Mouse (Mus musculus) midbrain, embryonic 13.5 days (tissue): ENCODE results near the gene Lrat. TPM values are rescaled to one million over a fixed set of nuclear protein-coding genes. Genes with fewer than 3 reads are reported as not detected.

Source experiments
- ATAC-seq: fragments of 200-750 bp; cut with Nextera tagmentation; 2 replicates; pipeline ENCODE4 v1.8.0; 2017; ENCODE audit warnings: mild to moderate bottlenecking, moderate TSS enrichment, moderate library complexity
- H3K27ac ChIP-seq: fragments of 300-500 bp; sonication (generic); 2 replicates; pipeline ENCODE4 v1.5.1; 2015; ENCODE audit warnings: inconsistent platforms, mild to moderate bottlenecking, moderate library complexity
- H3K27me3 ChIP-seq: fragments of 300-500 bp; sonication (generic); 2 replicates; pipeline ENCODE4 v1.6.1; 2015; ENCODE audit warnings: mild to moderate bottlenecking, inconsistent platforms
- H3K36me3 ChIP-seq: fragments of 300-500 bp; sonication (generic); 2 replicates; pipeline ENCODE4 v1.6.1; 2015; ENCODE audit warnings: mild to moderate bottlenecking, inconsistent platforms
- H3K4me1 ChIP-seq: fragments of 300-500 bp; sonication (generic); replicated peaks from 2 replicates; pipeline ENCODE4 v1.6.1; 2015; ENCODE audit warnings: inconsistent platforms
- H3K4me2 ChIP-seq: fragments of 300-500 bp; sonication (generic); replicated peaks from 2 replicates; pipeline ENCODE4 v1.6.1; 2015; ENCODE audit warnings: moderate library complexity, mild to moderate bottlenecking, inconsistent platforms
- H3K4me3 ChIP-seq: fragments of 300-500 bp; sonication (generic); replicated peaks from 2 replicates; pipeline ENCODE4 v1.5.1; 2015; ENCODE audit warnings: mild to moderate bottlenecking, inconsistent platforms
- H3K9ac ChIP-seq: fragments of 300-500 bp; sonication (generic); replicated peaks from 2 replicates; pipeline ENCODE4 v1.6.1; 2015; ENCODE audit warnings: mild to moderate bottlenecking, inconsistent platforms
- H3K9me3 ChIP-seq: fragments of 300-500 bp; sonication (generic); 2 replicates; pipeline ENCODE4 v1.6.1; 2016; ENCODE audit warnings: mild to moderate bottlenecking, inconsistent platforms
- WGBS: fragments of 180-500 bp; shearing (Covaris S2); methylation state at CpG from one replicate; pipeline ENCODE4 v1.1.7; 2015; 5-methylcytosine and 5-hydroxymethylcytosine counted together
- polyA plus RNA-seq: library from polyadenylated mRNA; unstranded; fragments of >200 nt; fragmentation: Nextera tagmentation; extraction: Ambion mirVana; gene quantifications from 2 replicates; pipeline ENCODE4 v1.2.1, GENCODE M21; 2015

The Lrat gene
- polyA plus RNA-seq, 1 experiment from 2014 or later = 0.04 TPM

- no peak overlapping the region for H3K27ac ChIP-seq
- H3K4me3 ChIP-seq = no peak overlapping the region
- peaks cover 8% of the 10 kb centered on the region for H3K4me1 ChIP-seq
- no peaks in the 10 kb centered on the region for H3K9me3 ChIP-seq
- 3% methylated on average over 4 of the region's 4 CpGs for WGBS
- no peak for ATAC-seq
- H3K9ac ChIP-seq = no peak overlapping the region
- H3K27me3 ChIP-seq = peaks cover 31% of the 10 kb centered on the region
- H3K36me3 ChIP-seq = no peaks in the 10 kb centered on the region
- no peak overlapping the region for H3K4me2 ChIP-seq
These were observed 26.5 kb downstream of the Lrat start for GRCm38 (mm10) chr3:82877258-82877657.

- peak within 1 kb of the TSS; percentile 54 for H3K4me2 ChIP-seq
- peaks cover 31% of the 10 kb centered on the region for H3K27me3 ChIP-seq
- no peaks in the 10 kb centered on the region for H3K36me3 ChIP-seq
- WGBS = 28% methylated on average over 33 of the region's 36 CpGs
- peaks cover 8% of the 10 kb centered on the region for H3K4me1 ChIP-seq
- H3K27ac ChIP-seq = no peak within 1 kb of the TSS
- H3K9me3 ChIP-seq = no peaks in the 10 kb centered on the region
- peak within 1 kb of the TSS; percentile 41 for H3K4me3 ChIP-seq
- ATAC-seq = peak; percentile 96
- H3K9ac ChIP-seq = 0 out of 2 replicates have a peak within 1 kb of the TSS, but pooled peaks have one; percentile 14
These were observed 27.4 kb downstream of the Lrat start, which contains the start of gene Rbm46 for GRCm38 (mm10) chr3:82876372-82876739. Gene Rbm46, minus strand, starts transcription at chr3:82876483.

- peak; percentile 76 for ATAC-seq
- H3K36me3 ChIP-seq = no peaks in the 10 kb centered on the region
- 23% methylated on average over 69 of the region's 69 CpGs for WGBS
- peak overlapping the region; percentile 54 for H3K4me2 ChIP-seq
- H3K9ac ChIP-seq = 0 out of 2 replicates have a peak overlapping the region, but pooled peaks have one; percentile 14
- H3K9me3 ChIP-seq = no peaks in the 10 kb centered on the region
- H3K27me3 ChIP-seq = peaks cover 31% of the 10 kb centered on the region
- no peak overlapping the region for H3K27ac ChIP-seq
- H3K4me1 ChIP-seq = peaks cover 8% of the 10 kb centered on the region
- H3K4me3 ChIP-seq = peak overlapping the region; percentile 41
These were observed 28.0 kb downstream of the Lrat start for GRCm38 (mm10) chr3:82875671-82876371.

- H3K4me2 ChIP-seq = no peak overlapping the region
- no peaks in the 10 kb centered on the region for H3K36me3 ChIP-seq
- ATAC-seq = 0 out of 2 replicates have a peak, but pooled peaks have one; percentile 30
- no peak overlapping the region for H3K9ac ChIP-seq
- H3K27ac ChIP-seq = no peak overlapping the region
- no peaks in the 10 kb centered on the region for H3K27me3 ChIP-seq
- H3K4me3 ChIP-seq = no peak overlapping the region
- WGBS = 22% methylated on average over 4 of the region's 4 CpGs
- H3K4me1 ChIP-seq = no peaks in the 10 kb centered on the region
- no peaks in the 10 kb centered on the region for H3K9me3 ChIP-seq
These were observed 46.2 kb downstream of the Lrat start for GRCm38 (mm10) chr3:82857414-82858077.

Other genes with a start within 250 kb of the Lrat start
- gene Rbm46, start 27.5 kb downstream of the Lrat start, polyA plus RNA-seq = 1.3 and 1.8 TPM in 2 replicates
- 0.71 TPM in 1 of 2 replicates, not detected in the other for gene Fgg, start 103.8 kb upstream of the Lrat start, polyA plus RNA-seq
- 0.09 TPM in 1 of 2 replicates, not detected in the other for gene Fga, start 122.1 kb upstream of the Lrat start, polyA plus RNA-seq
- gene Fgb, start 145.9 kb upstream of the Lrat start, polyA plus RNA-seq = 0.11 TPM in 1 of 2 replicates, not detected in the other
- gene Plrg1, start 151.5 kb upstream of the Lrat start, polyA plus RNA-seq = 115 and 119 TPM in 2 replicates
- gene Dchs2, start 224.0 kb upstream of the Lrat start, polyA plus RNA-seq = 0.38 and 0.49 TPM in 2 replicates